Mouse (Mus musculus) MN1 (cell line): ENCODE measurements around the gene AY761184.
"Not testable (repeated sequence)": the region's sequence is repeated elsewhere in the genome, so short reads cannot be mapped to it uniquely, and the experiment has no call there.

Source experiments
- DNase-seq: peaks from one replicate; pipeline ENCODE4 v3.0.0-alpha.2; 2016; ENCODE audit warnings: low spot score

AY761184 gene

DNA sequence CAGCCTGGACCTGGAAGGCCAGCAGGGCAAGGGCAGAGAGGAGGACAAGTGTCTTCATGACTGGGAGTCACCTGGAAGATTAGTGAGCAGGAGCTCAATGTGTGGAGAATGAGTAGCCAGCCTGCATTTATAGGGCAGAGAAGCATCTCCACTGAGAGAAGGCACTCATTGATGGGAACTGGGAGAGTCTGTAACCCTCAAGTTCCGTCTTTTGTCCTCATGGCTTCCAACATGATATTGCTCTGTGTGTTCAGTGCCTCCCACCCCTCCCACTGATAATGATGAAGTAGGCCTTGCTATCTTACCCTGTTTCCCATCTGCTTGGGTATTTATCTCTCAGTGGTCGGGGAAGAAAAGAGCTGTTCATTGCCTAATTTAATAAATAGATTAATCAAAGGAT is at the start of gene AY761184:
AY761184 (minus strand) TSS at position 101 of the 400 bp plus-strand sequence.
- DNase-seq: not testable (repeated sequence)

DNA sequence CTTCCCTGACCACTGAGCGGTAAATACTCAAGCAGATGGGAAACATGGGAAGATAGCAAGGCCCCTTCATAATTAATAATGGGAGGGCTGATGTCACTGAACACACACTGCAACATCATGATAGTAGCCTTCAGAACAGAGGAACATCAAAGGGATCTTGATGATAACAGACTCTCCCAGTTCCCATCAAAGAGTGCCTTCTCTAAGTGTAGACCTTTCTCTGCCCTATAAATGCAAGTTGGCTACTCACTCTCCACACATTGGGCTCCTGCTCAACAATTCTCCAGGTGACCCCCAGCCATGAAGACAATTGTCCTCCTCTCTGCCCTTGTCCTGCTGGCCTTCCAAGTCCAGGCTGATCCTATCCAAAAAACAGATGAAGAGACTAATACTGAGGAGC is 37.9 kb downstream of the AY761184 start, which contains the start of gene Defa34:
Defa34 (plus strand) TSS at position 301 of the 400 bp plus-strand sequence.
- DNase-seq: not testable (repeated sequence)

GRCm38 (mm10) chr8:21655480-21655879 is 48.0 kb downstream of the AY761184 start, which contains the start of gene Defa17:
Gene Defa17, plus strand, starts transcription at chr8:21655780.
- DNase-seq: not testable (repeated sequence)
